Mouse (Mus musculus) kidney, adult 2 months (tissue): ENCODE measurements around the gene Abhd8.

Experiments used
- CTCF ChIP-seq: fragments of 200-500 bp; conservative IDR thresholded peaks from 2 replicates; pipeline ENCODE4 v1.5.1; 2011; ENCODE audit warnings: low read depth, mild to moderate bottlenecking, control low read depth, low read length, moderate library complexity, mixed read lengths; ENCODE audit not compliant: insufficient read depth, insufficient read length
- POLR2A ChIP-seq: fragments of 200-500 bp; IDR thresholded peaks from one replicate; pipeline ENCODE4 v1.6.1; 2011; ENCODE audit warnings: low read depth, low read length, control low read depth

DNA sequence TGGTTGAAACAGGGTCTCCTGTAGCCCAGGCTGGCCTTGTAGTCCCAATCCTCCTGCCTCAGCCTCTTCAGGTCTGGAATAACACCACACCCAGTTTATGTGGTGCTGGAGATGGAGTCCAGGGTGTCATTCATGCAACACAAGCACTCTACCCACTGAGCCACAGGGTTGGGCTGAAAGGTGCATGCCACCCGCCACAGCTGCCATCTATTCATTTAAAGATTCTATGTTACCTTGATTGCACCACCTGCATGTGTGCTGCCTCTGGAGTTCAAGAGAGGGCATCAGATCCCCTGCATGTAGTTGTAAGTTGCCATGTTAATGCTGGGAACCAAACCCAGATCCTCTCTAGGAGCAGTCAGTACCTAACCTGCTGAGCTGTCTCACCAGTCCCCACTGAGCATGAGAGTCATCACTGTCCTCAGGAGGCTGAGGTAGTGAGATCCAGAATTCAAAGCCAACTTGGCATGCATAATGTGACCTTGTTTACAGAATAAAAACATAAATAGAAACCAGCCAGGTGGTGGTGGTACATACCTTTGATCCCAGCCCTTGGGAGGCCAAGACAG lies 33.7 kb upstream of the Abhd8 start:
- TF ChIP-seq POLR2A: no peak
- TF ChIP-seq CTCF: no peak
